Mouse (Mus musculus): Measurements from ENCODE around the gene Trpc4. TPM values are rescaled to one million over a fixed set of nuclear protein-coding genes. Genes with fewer than 3 reads are reported as not detected.

Gene Trpc4
- polyA plus RNA-seq, 1 experiment: 1.9 TPM

DNA sequence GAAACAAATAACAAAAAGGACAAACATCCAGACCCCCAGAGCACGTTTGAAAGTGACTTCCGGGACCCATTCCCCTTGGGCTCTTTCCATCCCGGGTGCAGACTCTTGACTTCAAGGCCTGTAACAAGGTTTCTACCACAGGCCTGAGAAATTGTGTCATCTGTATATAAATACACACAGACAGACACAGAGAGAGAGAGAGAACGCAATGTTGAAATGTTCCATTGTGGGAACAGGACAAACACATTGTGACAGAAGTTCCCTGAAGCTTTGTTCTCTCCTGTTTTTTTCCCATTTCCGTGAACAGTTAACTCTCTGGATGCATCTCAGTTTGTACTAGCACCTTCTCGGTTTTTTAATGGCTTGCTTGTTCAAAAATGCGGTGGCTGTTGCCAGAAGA, 118.8 kb downstream of the Trpc4 start:
- WGBS: 80% methylated on average over 7 of the region's 7 CpGs
- no peaks in the 10 kb centered on the region for H3K4me1 ChIP-seq (ENCODE audit: control insufficient read depth, insufficient read depth, low read length)
- DNase-seq: no peak

DNA sequence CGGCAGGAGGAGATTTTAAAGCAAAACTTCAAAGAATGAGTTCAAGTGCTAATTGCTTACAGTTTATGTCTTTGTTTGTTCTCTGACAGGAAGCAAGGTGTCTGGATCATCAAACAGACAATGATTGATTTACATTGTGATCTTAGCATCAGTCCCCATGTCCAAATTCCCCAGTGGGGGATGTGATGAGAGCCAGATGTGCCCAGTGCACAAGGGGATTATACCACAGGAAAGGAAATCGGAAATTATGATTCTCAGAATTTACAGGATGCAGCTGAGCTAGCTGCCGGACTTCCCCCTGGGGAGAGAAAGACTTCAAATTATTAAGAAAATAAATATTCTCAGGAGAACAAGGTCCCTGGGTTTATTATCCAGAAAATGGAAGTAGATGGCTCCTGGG, 133.9 kb downstream of the Trpc4 start:
- WGBS: 71% methylated on average over 3 of the region's 3 CpGs
- TF ChIP-seq CTCF (IDR thresholded peaks at IDR 0.05; ENCODE audit: borderline replicate concordance, insufficient read depth, low read depth, low read length) (no peak), POLR2A (IDR thresholded peaks at IDR 0.05; ENCODE audit: borderline replicate concordance, insufficient read depth, low read length) (no peak)
- no peak for DNase-seq

More for the DNA sequence above, 118.8 kb downstream of the Trpc4 start:
- Histone ChIP-seq H3K27ac (ENCODE audit: insufficient read depth, low read length) (no peak overlapping the region), H3K27me3 (ENCODE audit: control insufficient read depth, insufficient read depth, low read length) (no peaks in the 10 kb centered on the region), H3K4me3 (replicated peaks; ENCODE audit: insufficient read depth, low read depth, low read length) (no peak overlapping the region)
- TF ChIP-seq POLR2A (IDR thresholded peaks at IDR 0.05; ENCODE audit: borderline replicate concordance, insufficient read depth, low read length) (no peak), CTCF (IDR thresholded peaks at IDR 0.05; ENCODE audit: borderline replicate concordance, insufficient read depth, low read depth, low read length) (no peak)

DNA sequence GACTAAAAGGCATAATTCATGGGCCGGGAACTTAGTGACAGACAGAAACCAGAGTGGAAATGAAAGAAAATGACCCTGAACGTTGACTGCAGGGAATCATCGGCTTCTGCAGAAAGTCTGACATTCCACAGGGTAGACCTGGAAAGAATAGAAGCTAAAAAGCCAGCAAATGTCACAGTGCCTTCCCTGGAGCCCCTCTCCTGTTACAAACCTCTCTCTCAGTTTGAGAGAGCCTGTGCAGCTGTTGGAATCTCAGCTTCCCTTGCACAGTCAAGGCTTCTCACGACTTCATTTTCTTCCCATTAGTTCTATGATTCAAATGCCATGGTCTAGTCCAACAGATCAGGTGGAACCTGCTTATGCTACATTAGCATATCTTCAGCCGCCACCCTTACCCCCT, 154.8 kb downstream of the Trpc4 start:
- no peak for TF ChIP-seq CTCF (IDR thresholded peaks at IDR 0.05; ENCODE audit: borderline replicate concordance, insufficient read depth, low read depth, low read length)
- no peak for TF ChIP-seq POLR2A (IDR thresholded peaks at IDR 0.05; ENCODE audit: borderline replicate concordance, insufficient read depth, low read length)
- DNase-seq: no peak
- Histone ChIP-seq H3K27me3 (ENCODE audit: control insufficient read depth, insufficient read depth, low read length) (no peaks in the 10 kb centered on the region), H3K4me1 (ENCODE audit: control insufficient read depth, insufficient read depth, low read length) (no peaks in the 10 kb centered on the region), H3K27ac (ENCODE audit: insufficient read depth, low read length) (no peak overlapping the region), H3K4me3 (replicated peaks; ENCODE audit: insufficient read depth, low read depth, low read length) (no peak overlapping the region)
- whole genome bisulfite sequencing: 28% methylated on average over 5 of the region's 5 CpGs

More for the DNA sequence above, 133.9 kb downstream of the Trpc4 start:
- no peaks in the 10 kb centered on the region for H3K27me3 ChIP-seq (ENCODE audit: control insufficient read depth, insufficient read depth, low read length)
- H3K4me3 ChIP-seq (replicated peaks; ENCODE audit: insufficient read depth, low read depth, low read length): no peak overlapping the region
- no peak overlapping the region for H3K27ac ChIP-seq (ENCODE audit: insufficient read depth, low read length)
- no peaks in the 10 kb centered on the region for H3K4me1 ChIP-seq (ENCODE audit: control insufficient read depth, insufficient read depth, low read length)

DNA sequence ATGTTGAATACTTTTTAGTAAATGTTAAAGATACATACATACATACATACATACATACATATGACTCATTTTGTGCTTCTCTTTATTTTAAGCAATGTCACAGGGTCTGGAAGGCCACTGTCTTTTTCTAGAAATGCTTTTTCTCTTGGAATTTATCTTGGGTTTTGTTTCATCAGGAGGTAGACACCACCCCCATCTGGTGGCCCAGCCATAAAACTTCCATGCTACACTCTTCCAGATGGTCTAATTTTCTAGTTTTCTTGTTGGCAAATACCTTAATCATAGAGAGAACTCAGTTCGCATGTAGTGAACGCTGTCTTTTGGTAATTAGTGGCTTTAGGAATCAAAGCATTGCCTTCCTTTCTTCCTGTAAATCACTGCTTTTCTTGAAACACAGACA, 158.2 kb downstream of the Trpc4 start:
- Histone ChIP-seq H3K27me3 (ENCODE audit: control insufficient read depth, insufficient read depth, low read length) (no peaks in the 10 kb centered on the region), H3K27ac (ENCODE audit: insufficient read depth, low read length) (no peak overlapping the region), H3K4me3 (replicated peaks; ENCODE audit: insufficient read depth, low read depth, low read length) (no peak overlapping the region), H3K4me1 (ENCODE audit: control insufficient read depth, insufficient read depth, low read length) (no peaks in the 10 kb centered on the region)
- no peak for TF ChIP-seq CTCF (IDR thresholded peaks at IDR 0.05; ENCODE audit: borderline replicate concordance, insufficient read depth, low read depth, low read length)
- no peak for TF ChIP-seq POLR2A (IDR thresholded peaks at IDR 0.05; ENCODE audit: borderline replicate concordance, insufficient read depth, low read length)
- WGBS: 39% methylated on average over 2 of the region's 2 CpGs
- no peak for DNase-seq

DNA sequence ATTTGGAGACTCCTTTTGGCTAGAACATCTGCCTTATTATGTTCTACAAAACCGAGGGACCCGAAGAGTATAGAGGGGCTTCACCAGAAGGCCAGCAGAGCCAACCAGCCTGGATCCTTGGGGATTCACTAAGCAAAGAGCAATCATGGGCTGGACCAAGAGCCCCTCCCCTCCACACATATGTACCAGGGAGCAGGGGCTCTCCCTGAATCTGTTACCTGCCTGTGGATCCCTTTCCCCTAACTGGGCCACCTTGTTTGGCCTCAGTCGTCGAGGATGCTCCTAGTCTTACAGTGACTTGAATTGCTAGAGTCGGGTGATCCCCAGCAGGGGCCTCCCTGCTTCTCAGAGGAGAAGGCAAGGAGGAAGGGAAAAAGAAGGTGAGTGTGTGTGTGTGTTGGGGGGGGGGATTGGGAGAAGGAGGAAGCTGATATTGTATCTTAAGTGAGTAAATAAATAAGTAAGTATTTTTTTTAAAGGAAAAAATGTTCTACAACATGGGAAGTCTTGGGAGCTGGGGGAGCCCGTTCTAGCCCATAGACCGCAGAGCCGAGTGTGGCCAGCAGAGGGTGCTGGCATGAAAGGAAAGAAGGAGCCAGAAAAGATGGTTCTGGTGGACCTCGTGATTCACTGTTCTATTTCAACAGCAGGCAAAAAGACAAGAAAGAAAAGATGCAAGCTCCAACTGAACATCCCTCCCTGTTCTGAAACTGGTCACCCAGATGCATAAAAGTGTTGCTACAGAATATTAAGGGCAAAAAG, 197.2 kb downstream of the Trpc4 start:
- peak; percentile 28 to 46 for DNase-seq
- Histone ChIP-seq H3K4me3 (replicated peaks; ENCODE audit: insufficient read depth, low read depth, low read length) (no peak overlapping the region), H3K27me3 (ENCODE audit: control insufficient read depth, insufficient read depth, low read length) (no peaks in the 10 kb centered on the region), H3K27ac (ENCODE audit: insufficient read depth, low read length) (no peak overlapping the region), H3K4me1 (ENCODE audit: control insufficient read depth, insufficient read depth, low read length) (no peaks in the 10 kb centered on the region)
- TF ChIP-seq POLR2A (IDR thresholded peaks at IDR 0.05; ENCODE audit: borderline replicate concordance, insufficient read depth, low read length) (no peak), CTCF (IDR thresholded peaks at IDR 0.05; ENCODE audit: borderline replicate concordance, insufficient read depth, low read depth, low read length) (peak; percentile 67)
- WGBS: 26% methylated on average over 9 of the region's 9 CpGs

DNA sequence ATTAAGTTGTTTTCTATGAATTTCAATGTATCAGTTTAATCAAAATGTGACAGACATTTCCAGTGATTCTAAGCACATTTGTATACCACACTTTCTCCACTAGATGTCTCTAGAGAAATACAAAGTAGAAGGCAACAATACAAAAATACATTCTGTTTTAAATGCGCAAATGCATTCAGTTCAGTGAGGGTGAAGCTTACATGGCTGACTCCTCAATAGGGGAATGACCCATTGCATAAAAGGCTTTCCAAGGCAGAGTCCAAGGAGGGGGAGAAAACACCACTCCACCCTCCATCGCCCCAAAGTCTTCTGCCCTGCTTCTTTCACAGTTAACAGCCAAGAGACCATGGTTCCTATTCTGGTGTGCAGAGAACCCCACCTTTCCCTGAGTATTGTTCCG, 201.7 kb downstream of the Trpc4 start:
- no peak overlapping the region for H3K27ac ChIP-seq (ENCODE audit: insufficient read depth, low read length)
- 61% methylated on average over 3 of the region's 3 CpGs for WGBS
- H3K4me1 ChIP-seq (ENCODE audit: control insufficient read depth, insufficient read depth, low read length): no peaks in the 10 kb centered on the region
- DNase-seq: no peak
- no peak overlapping the region for H3K4me3 ChIP-seq (replicated peaks; ENCODE audit: insufficient read depth, low read depth, low read length)
- no peaks in the 10 kb centered on the region for H3K27me3 ChIP-seq (ENCODE audit: control insufficient read depth, insufficient read depth, low read length)
- no peak for TF ChIP-seq POLR2A (IDR thresholded peaks at IDR 0.05; ENCODE audit: borderline replicate concordance, insufficient read depth, low read length)
- peak; percentile 7; the same call in 1 of the 2 replicates for TF ChIP-seq CTCF (IDR thresholded peaks at IDR 0.05; ENCODE audit: borderline replicate concordance, insufficient read depth, low read depth, low read length)

DNA sequence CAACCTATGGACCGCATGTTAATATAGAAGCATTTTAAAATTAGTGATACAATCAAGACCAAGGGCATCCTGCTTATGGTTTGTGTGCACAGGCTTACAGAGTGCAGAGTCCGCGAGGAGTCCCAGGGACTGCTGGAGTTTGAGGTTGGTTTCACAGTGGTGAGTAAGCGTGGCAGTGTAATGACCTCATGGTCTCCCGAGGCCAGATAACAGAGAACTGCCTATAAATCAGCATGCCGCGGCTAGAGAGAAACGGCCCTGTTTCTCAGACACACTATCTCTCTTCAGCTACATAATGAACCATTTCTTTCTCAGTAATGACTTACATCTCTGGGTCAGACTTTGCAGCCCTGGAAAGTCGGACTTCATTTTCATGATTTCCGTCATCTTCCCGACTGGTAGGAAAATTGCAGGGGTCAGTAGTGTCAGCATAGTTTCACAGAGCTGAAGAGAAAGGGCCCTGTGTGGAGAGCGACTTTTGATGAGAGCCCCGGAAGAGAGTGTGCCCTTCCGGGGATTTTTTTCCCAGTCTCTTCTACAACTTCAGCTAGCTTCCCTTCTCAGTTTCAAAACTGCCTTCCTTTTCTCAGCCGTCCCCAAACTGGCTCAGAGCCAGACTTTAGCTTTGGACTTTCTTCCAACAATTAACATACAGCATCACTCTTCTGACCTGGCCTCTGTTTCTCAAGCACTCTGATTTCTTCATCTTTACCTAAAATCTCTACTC, 202.8 kb downstream of the Trpc4 start:
- no peak for DNase-seq
- Histone ChIP-seq H3K27me3 (ENCODE audit: control insufficient read depth, insufficient read depth, low read length) (no peaks in the 10 kb centered on the region), H3K4me3 (replicated peaks; ENCODE audit: insufficient read depth, low read depth, low read length) (no peak overlapping the region), H3K4me1 (ENCODE audit: control insufficient read depth, insufficient read depth, low read length) (no peaks in the 10 kb centered on the region), H3K27ac (ENCODE audit: insufficient read depth, low read length) (no peak overlapping the region)
- WGBS: 49% methylated on average over 15 of the region's 15 CpGs
- TF ChIP-seq CTCF (IDR thresholded peaks at IDR 0.05; ENCODE audit: borderline replicate concordance, insufficient read depth, low read depth, low read length): no peak
- TF ChIP-seq POLR2A (IDR thresholded peaks at IDR 0.05; ENCODE audit: borderline replicate concordance, insufficient read depth, low read length): no peak

DNA sequence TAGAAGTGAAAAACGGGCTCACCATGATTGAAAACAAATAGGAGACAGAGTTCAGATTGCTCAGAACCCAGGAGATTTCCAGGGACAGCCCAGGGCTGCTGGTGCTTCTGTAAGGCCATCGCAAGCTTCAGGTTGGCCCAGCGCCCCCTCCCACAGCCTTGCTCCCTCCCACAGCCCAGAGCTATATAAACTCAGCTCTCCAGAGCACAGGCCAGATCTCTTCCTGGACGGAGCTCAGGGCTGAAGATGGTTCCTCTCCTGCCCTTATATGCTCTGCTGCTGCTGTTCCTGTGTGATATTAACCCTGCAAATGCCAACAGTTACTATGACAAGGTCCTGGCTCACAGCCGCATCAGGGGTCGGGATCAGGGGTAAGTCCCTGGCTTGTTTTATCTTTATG, 205.1 kb downstream of the Trpc4 start, which contains the start of gene Postn:
Gene Postn (plus strand): TSS at position 213 of the 400 bp plus-strand sequence.
- Histone ChIP-seq H3K4me1 (ENCODE audit: control insufficient read depth, insufficient read depth, low read length) (no peaks in the 10 kb centered on the region), H3K27me3 (ENCODE audit: control insufficient read depth, insufficient read depth, low read length) (no peaks in the 10 kb centered on the region), H3K27ac (ENCODE audit: insufficient read depth, low read length) (no peak within 1 kb of the TSS), H3K4me3 (replicated peaks; ENCODE audit: insufficient read depth, low read depth, low read length) (no peak within 1 kb of the TSS)
- TF ChIP-seq CTCF (IDR thresholded peaks at IDR 0.05; ENCODE audit: borderline replicate concordance, insufficient read depth, low read depth, low read length) (no peak), POLR2A (IDR thresholded peaks at IDR 0.05; ENCODE audit: borderline replicate concordance, insufficient read depth, low read length) (no peak)
- DNase-seq: no peak
- WGBS: 29% methylated on average over 6 of the region's 6 CpGs
